Mouse (Mus musculus) ovary, adult 2 months (tissue): ENCODE results near the gene Zswim9. TPM values are rescaled to one million over a fixed set of nuclear protein-coding genes. Genes with fewer than 3 reads are reported as not detected.

Source experiments
- polyA plus RNA-seq: library from polyadenylated mRNA; depleted of rRNA; stranded (reverse); fragments of >200 nt; gene quantifications from 2 replicates; pipeline ENCODE4 v1.2.3, GENCODE M21; 2012; rRNA removed

The Zswim9 gene
- polyA plus RNA-seq, result 5.8 and 5.9 TPM in 2 replicates

GRCm38 (mm10) chr7:13278308-13278891, at the start of gene Zswim9:
Gene Zswim9 (minus strand): TSS chr7:13278721.

GRCm38 (mm10) chr7:13324316-13324715, 45.8 kb upstream of the Zswim9 start, which contains the start of gene Pla2g4c:
Gene Pla2g4c (plus strand): TSS chr7:13324655.

GRCm38 (mm10) chr7:13277081-13277480, 1.4 kb downstream of the Zswim9 start, which contains the start of gene Lig1:
Gene Lig1 (plus strand): TSS chr7:13277283.

GRCm38 (mm10) chr7:13212720-13213119, 65.8 kb downstream of the Zswim9 start, which contains the start of gene Vmn1r89:
Gene Vmn1r89 (plus strand): TSS chr7:13213020.

Other genes starting within 250 kb of the Zswim9 start
- gene Chmp2a, start 243.9 kb downstream of the Zswim9 start, polyA plus RNA-seq, result 67.1 and 76.2 TPM in 2 replicates
- gene Ube2m, start 240.4 kb downstream of the Zswim9 start, polyA plus RNA-seq, result 121 and 156 TPM in 2 replicates
- 8.6 and 8.9 TPM in 2 replicates for gene Mzf1, start 224.0 kb downstream of the Zswim9 start, polyA plus RNA-seq
- not detected in 2 replicates for gene Vmn1r85, start 183.5 kb downstream of the Zswim9 start, polyA plus RNA-seq
- not detected in 2 replicates for gene Vmn1r86, start 158.8 kb downstream of the Zswim9 start, polyA plus RNA-seq
- gene Vmn1r87, start 138.6 kb downstream of the Zswim9 start, polyA plus RNA-seq, result not detected in 2 replicates
- not detected in 2 replicates for gene Vmn1r88, start 119.2 kb downstream of the Zswim9 start, polyA plus RNA-seq
- not detected in 2 replicates for gene Vmn1r89, start 65.7 kb downstream of the Zswim9 start, polyA plus RNA-seq
- 10.6 and 15.3 TPM in 2 replicates for gene Lig1, start 1.4 kb downstream of the Zswim9 start, polyA plus RNA-seq
- 3.1 and 4.4 TPM in 2 replicates for gene Pla2g4c, start 45.9 kb upstream of the Zswim9 start, polyA plus RNA-seq
- gene Cabp5, start 119.4 kb upstream of the Zswim9 start, polyA plus RNA-seq, result not detected in 2 replicates
- gene Bsph1, start 172.1 kb upstream of the Zswim9 start, polyA plus RNA-seq, result not detected in 2 replicates